Mouse (Mus musculus) gonadal fat pad, adult 2 months (tissue): ENCODE results near the gene Jagn1. TPM values are rescaled to one million over a fixed set of nuclear protein-coding genes. Genes with fewer than 3 reads are reported as not detected.

Experiments
- DNase-seq: peaks from one replicate; pipeline ENCODE4 v3.0.0-alpha.2; 2012; ENCODE audit warnings: low read depth
- polyA plus RNA-seq: library from polyadenylated mRNA; depleted of rRNA; stranded (reverse); fragments of >200 nt; gene quantifications from 2 replicates; pipeline ENCODE4 v1.2.3, GENCODE M21; 2012; rRNA removed

Gene Jagn1
- 85.6 and 92.9 TPM in 2 replicates for polyA plus RNA-seq

DNA sequence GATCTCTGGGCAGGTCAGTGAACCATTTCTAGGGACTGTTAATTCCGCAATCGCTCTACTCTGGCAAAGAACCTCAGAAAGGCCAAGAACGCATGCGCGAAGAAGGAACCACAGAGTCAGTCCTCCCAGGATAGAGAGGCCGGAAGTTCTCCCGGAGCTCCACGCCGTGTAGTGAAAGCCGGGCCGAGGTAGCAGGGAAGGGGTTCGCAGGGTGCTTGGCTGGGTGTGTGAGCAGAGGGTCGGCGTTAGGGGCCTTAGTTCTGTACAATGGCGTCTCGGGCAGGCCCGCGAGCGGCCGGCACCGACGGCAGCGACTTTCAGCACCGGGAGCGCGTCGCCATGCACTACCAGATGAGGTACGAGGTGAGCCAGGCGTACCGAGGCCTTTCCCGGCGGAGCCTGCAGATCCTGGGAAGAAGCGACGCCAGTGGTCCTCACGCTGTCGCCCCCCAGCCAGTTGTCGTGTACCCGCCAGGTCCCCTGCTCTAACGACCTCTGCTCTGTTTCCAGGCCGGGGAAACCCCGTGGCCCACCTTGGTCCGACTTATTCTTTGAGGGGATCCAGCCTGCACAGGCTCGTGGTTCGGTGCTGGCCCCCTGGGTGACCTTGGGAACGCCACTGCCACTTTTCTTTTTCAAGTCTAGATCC lies at the start of gene Jagn1:
TSS of gene Jagn1 (plus strand) at position 128 of the 649 bp plus-strand sequence.
- DNase-seq: no peak

DNA sequence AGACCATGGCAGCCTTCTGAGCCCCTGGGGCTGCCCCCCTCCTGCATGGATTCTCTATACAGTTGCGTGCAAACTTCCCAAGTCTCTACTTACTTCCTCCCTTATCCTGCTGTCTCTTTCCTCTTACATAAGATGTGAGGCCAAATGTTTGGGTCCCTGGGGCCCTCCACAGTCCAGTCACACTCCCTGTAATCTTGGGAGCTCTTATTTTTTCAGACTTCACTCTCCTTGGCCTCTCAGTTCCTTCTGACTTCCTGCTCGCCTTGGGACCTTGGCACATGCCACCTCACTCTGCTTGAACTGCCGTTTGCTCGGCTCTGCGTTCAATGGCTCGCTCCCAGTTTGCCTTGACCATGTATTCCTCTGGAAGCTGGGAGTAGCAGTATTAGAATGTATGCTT lies 48.4 kb upstream of the Jagn1 start:
- no peak for DNase-seq

DNA sequence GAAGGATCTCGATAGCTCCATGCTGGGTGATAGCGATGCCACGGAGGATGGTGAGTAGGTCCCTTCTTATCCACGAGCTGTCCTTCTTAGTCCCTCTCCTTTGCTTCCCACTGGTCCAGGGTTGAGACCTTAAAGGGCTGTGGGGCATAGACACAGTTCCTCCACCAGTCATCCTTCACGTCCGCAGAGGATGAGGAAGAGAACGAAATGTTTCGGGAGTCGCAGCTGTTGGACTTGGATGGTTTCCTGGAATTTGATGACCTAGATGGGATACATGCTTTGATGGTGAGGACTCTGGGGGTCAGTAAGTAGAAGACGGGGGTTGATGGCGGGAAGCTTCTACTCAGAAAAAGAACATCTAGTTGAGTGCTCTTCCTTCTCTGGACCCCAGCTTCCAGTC lies 47.6 kb upstream of the Jagn1 start:
- DNase-seq: no peak

DNA sequence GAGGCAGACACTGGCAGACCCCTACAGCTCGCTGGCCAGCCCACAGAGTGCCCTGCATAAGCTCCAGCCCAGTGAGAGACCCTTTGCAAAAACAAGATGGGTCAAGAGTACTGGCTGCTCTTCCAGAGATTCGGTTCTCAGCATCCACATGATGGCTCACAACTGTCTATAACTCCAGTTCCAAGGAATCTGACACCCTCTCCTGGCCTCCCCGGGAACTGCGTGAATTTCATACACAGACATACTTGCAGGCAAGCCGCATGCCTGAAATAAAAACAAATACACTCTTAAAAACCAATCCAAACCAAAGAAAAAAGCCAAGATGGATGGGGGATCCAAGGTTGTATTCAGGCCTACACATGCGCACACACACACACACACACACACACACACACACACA lies 46.9 kb upstream of the Jagn1 start:
- no peak for DNase-seq

DNA sequence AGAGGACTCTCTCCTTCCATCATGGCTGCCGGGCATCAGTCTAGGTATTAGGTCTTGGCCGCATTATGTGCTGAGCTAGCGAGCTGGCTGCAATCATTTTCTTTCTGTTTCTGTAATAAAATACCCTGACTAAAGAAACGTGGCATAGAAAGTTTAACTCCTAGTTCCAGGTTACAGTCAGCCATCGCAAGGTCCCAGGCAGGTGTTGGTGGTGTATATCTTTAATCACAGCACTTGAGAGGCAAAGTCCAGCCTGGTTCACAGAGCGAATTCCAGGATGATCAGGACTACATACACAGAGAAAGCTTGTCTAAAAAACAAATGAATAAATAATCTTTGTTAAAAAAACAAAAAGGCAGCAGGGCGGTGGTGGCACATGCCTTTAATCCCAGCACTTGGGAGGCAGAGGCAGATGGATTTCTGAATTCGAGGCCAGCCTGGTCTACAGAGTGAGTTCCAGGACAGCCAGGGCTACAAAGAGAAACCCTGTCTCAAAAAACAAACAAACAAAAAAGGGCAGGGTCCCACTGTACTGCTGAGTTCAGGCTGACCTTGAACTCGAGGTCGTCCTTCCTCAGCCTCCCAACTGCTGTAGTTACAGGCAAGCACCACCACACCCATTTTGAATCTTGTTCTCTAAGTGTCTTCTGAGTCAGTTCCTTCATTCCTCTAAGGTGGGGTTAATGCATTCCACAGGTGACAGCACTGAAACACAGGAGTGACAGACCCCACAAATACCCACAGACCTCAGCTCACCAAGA lies 45.9 kb upstream of the Jagn1 start:
- no peak for DNase-seq

DNA sequence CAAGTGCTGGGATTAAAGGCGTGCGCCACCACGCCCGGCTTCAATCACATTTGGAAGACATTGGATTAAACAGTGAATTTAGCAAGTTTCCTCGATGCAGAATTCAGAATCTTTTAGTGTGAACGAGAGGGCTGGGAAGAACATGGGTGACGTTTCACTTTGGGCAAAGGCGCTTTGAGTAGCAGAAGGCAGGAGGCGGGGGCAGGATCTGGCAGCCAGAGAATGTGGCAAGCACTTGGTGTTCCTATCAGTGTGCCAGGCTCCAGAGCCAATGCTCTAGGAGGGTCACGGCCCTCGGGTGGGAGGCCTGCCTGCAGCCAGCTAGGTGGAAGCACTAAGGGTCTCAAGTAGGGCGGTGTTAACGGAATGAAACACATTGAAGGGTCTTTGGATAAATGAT lies 40.3 kb upstream of the Jagn1 start:
- no peak for DNase-seq

DNA sequence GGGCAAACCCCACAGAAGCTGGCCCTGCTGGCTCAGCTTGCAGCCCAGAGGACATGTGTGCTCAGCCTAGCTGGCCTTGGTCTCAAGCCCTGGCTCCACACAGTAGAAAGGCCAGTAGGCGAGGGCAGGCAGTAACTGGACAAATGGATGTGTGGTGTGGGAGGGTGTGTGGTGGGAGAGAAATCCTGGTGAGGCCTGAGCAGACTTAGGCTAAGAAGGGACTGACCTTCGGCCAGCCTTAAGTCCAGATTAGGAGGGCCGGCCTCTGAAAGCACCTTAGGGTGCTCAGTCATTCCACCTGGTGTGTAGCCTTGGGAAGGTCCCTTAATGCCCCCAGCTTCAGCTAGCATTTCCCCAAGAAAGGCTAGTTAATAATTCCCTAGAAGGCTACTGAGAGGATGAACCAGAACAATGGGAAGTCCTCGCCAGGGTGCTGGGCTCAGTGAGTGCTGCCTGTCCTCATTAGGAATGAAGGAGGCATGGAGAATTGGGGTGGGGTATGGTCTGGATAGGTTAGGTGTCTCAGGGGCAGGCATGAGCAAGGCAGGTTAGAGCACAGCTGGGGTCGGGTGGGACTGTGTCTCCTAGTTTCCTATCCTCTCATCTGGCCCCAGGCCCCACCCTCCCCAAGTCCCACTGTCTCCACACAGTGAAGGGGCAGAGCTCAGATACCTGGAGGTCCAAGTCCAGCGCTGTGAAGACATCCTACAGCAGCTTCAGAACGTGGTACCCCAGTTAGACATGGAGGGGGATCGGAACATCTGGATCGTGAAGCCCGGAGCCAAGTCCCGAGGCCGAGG lies 37.5 kb upstream of the Jagn1 start:
- DNase-seq: no peak

DNA sequence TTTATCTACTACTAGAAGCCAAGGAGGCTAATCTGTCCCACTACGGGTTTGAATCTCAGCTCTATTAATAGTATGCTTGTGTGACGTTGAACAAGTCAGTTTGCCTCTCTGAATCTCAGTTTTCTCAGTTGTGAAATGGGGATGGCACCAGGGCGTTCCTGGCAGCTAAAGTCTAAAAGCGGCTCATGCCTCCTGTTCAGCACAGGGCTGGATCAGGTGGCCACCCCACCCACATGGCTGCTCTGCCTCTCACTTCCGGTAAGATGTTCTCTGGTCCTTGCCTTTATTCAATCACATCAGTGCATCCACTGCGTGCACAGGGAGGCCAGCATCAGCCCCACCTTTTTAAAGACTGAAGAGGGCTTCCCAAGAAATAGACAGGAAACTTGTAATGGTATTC lies 36.9 kb upstream of the Jagn1 start:
- DNase-seq: no peak

DNA sequence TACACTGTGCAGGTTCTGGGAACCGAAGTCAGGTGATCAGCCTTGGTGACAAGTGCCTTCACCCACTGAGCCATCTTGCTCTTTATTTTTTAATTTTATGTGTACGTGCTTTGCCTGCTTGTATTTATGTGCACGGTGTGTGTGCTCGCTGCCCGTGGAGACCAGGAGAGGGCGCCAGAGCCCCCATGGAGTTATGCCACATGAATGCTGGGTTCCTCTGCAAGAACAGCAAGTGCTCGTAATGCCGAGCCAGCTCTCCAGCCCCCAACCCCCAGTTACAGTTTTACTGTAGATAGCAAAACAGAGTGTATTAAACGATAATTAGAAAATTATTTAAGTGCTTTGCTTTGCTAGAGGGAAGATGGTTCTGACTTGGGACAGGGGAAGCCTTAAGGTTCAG lies 35.7 kb upstream of the Jagn1 start:
- DNase-seq: no peak

DNA sequence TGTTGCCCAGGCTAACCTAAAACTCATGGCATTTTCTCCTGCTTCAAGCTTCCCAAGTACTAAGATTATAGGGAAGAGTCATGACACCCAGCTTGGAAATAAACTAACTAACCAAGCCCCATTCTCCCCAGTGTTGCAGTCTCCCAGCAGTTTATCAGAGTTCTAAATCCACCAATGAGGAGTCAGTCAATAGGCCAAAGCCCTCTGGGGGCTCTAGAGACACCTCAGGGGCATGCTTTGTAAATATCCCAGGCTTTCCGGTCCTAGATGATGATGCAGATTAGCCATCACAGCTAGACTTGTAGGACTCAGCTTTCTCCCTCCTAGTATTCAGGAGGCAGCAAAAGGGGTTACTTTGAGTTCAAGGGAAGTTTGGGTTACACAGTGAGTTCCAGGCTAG lies 32.4 kb upstream of the Jagn1 start:
- DNase-seq: no peak

DNA sequence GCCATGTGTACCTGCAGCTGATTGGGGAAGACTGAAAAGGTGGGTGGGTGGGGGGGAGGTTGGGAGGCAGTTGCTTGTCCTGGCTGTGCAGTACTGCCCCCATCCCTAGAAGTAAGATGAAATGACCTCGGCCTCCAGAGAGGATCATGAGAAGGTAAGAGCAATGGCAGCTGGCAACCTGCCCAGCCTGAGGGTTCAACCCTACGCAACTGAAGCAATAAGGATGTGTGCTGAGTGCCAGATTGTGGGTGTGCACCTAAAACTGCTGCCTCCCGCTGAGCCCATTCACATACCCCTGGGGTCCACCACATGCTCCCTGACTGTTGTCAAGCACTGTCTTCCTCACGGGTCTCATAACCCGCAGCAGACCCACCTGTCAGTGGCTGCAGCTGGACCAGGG lies 26.0 kb upstream of the Jagn1 start:
- no peak for DNase-seq

DNA sequence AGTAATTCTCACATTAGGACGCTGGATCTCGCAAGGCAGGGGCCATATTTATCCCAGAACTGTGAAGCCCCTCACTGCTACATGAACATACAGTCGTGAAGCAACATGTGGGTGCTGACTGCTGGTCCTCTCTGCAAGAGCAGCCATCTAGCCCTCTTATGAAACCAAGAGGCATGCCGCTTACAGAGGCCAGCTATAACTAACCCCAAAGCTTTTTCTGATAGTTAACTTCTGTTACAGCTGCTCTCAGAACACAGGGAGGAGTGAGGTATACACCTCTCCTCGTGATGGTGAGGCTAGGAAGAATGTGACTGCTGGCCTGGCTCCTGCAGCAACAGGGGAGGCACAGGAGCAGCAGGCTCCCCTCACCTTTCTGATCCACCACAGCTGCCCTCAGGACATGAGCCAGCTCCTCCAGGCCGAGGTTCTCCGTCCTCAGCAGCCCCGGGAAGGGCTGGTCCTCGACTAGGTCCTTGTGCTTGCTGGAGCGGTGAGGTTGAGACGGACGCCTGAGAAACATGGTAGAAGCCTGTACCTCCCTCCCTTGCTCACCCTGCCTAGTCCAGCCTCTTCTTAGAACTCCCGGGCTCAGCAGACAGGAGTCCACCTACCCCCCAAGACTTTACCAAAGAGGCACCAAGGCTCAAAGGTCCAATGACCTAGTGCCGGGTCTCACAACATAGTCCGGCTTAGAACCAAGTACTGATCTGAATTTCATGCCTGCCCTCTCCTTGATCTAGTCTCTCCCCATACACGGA lies 23.7 kb upstream of the Jagn1 start:
- DNase-seq: no peak

DNA sequence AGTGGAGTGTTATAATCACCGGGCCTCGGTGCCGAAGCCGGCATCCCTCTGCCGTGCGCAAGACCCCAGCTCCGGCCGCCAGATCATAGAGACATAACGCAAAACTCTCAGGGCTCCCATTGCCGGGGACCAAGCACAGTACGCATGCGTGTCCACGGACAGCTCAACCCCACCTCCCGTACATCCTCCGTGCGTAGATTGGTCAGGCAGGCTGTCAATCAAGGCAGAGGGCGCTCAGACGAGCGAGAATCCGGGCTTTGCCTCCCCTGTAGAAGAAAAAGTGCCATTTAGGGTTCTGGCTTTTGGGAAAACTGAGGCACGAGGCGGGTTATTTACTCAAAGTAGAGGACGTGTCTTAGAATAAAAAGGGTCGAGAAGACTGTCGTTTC lies 23.2 kb upstream of the Jagn1 start, which contains the start of gene Rpusd3:
TSS of gene Rpusd3 (minus strand) at position 142 of the 389 bp plus-strand sequence.
- DNase-seq: no peak

DNA sequence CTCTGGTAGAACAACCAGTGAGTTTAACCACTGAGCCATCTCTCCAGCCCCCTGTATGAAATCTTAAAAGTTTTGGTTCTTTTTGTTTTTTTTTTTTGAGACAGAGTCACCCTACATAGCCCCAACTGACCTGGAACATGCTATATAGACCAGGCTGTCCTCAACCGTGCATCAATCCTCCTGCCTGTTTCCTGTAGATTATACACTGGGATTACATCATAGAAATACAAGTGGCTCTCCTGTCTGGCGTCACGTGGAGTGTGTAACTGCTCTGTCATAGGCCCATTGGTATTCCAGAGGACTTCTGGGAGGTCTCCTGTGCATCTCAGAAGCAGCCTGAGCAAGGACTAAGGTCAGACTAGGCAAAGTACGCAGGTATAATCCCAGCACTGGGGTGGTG lies 19.4 kb upstream of the Jagn1 start:
- DNase-seq: no peak

DNA sequence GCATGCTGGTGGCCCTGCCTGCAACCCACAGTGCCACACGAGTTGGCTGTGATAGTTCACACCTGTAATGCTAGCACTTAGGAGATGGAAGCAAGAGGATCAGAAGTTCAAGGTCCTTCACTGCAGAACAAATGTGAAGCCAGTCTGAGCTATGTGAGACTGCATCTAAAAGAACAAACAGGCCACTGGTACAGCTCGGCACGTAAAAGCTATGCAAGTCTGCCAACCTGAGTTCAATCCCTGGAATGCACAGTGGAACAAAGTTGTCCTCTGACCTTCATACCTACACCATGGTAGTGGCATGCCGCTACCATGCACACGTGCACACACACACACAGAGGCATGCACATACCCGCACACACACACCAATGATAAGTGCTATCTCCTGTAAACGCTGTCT lies 18.2 kb upstream of the Jagn1 start:
- no peak for DNase-seq

DNA sequence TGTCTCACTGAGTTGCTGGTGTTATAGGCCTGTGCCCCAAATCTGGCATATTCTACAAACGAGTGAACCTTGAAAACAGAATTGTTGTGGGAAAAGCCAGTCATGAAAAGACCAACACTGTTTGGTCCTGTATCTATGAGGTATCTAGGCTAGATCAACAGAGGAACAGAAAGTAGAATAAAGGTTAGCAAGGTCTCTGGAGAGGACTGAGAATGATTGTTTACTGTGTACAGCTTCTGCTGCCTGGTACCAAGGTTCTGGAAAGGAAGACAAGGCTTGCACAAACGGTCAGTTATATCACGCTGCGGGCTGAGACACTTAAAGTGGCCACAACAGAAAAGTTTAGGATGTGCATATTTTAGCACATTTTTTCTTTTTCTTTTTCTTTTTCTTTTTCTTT lies 15.7 kb upstream of the Jagn1 start:
- no peak for DNase-seq

DNA sequence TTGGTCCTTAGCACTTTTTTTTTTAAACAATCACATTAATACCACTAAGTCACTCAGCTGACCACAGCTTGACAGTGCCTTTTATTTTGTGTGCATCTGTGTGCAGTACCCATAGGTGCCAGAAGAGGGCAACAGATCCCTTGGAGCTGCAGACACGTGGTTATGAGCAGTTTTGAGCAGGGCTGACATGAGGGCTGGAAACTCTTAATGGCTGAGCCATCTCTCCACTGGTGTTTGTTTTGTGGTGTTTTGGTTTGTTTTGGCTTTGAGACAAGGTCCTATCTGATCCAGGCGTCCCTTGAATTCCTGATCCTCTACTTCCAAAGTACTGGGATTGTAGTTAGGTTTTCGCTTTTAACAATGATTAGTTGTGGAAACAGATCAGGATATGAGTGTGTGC lies 15.0 kb upstream of the Jagn1 start:
- no peak for DNase-seq

DNA sequence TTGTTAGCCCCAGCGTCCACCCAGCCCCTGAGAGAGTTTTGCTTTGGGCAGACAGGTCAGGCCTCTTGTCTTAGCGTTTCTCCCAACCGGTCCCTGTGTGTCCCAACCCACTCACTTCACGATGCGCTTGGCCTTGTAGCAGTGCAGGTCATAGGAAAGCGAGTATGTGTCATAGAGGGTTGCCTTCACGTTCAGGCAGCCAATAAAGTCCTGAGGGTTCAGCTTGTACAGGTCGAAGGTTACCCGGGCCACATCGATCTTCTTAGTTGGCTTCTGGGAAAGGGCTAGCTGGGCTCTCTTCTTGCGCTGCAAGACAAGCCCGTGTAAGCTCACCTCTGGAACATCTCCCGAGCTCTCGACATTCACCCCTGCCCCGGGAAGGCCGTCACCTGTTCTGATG lies 14.4 kb upstream of the Jagn1 start:
- DNase-seq: no peak

DNA sequence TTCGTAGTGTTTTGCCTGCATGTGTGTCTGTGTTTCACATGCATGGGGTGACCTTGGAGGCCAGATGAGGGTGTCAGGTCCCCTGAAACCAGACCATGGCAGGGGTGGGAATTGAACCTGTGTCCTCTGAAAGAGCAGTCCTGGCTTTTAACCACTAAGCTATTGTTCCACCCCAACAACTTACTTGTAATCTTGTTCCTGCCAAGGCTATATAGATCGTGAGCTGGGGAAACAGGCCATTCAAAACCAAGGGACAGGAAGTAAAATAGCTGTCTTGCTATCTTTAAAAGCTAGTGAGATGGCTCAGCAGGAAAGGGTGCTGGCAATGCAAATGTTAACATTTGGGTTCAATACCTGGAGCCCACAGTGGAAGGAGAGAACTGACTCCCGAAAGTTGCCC lies 12.4 kb upstream of the Jagn1 start:
- DNase-seq: no peak

DNA sequence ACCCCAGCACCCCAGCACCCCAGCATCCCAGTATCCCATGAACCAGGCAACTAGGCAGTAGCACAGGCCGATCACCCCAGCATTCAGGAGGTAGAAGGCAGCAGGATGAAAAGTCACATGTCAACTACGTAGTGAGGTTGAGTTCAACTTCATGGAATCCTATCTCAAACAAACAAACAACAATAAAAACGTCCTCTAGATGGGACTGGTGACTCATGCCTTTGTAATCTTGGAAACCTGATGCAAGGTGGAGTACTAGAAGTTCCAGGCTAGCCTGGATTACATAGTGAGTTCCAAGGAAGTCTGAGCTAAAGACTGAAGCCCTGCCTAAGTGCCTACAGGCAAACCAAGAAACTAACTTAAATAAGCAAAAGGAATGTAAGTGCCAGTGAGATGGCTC lies 11.5 kb upstream of the Jagn1 start:
- DNase-seq: no peak

DNA sequence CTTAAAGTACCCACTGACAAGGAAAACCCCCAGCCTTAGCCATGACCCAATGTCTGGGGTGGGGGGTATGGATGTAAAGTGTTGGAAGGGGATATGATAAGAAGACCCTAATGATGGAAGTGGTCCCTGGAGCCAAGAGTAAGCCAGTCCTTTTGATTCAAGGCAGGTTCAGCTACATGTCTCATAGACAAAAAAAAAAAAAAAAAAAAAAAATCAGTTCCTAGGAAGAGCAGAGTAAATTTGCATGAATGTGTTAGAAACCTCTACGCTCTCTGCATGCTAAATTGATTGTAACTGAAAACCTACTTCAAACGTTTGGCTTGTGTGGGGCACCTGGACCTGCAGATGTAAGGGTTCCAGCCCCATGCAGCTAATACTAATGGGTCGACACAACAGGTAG lies 10.6 kb upstream of the Jagn1 start:
- no peak for DNase-seq

DNA sequence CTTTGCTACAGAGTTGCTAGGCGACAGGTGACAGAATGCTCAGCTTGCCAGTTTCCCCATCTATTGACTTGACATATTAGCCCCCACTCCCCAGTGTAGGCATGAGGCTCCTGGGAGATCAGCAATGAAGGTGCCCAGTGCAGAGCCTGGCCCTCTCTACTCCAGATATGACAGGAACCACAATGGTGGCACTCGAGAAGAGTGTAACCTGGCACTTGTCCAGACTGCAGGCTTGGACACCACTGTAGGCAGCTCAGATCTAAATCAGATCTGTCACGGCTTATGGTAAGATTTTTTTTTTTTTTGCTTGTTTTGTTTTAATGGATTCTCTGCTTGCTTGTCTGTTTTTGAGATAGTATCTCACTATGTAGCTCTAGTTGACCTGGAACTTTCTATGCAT lies 8.7 kb upstream of the Jagn1 start:
- DNase-seq: no peak
